Mouse (Mus musculus): ENCODE measurements around the gene Smdt1. TPM values are rescaled to one million over a fixed set of nuclear protein-coding genes. Genes with fewer than 3 reads are reported as not detected.
"Not testable (repeated sequence)": the region's sequence is repeated elsewhere in the genome, so short reads cannot be mapped to it uniquely, and the experiment has no call there.

Gene Smdt1
- total and polyA plus RNA-seq, 2 experiments = 137 to 165 TPM

- DNase-seq (ENCODE audit: extremely low read depth, low read depth, low spot score) = no peak
- Histone ChIP-seq H3K4me1 (ENCODE audit: control insufficient read depth, insufficient read depth, low read length) (peaks cover 28% of the 10 kb centered on the region), H3K9ac (ENCODE audit: low read depth, low read length) (peak overlapping the region; percentile 75), H3K4me3 (ENCODE audit: insufficient read depth, low read depth, low read length) (peak overlapping the region; percentile 92), H3K27ac (replicated peaks; ENCODE audit: insufficient read depth, low read depth, low read length) (peak overlapping the region; percentile 99), H3K36me3 (ENCODE audit: control insufficient read depth, insufficient read depth, low read length) (peaks cover 3% of the 10 kb centered on the region), H3K79me2 (ENCODE audit: control insufficient read depth, insufficient read depth, low read length) (peaks cover 11% of the 10 kb centered on the region; the same call in 1 of the 2 replicates), H3K27me3 (ENCODE audit: control insufficient read depth, insufficient read depth, low read length) (no peaks in the 10 kb centered on the region)
- 17% methylated on average over 7 of the region's 7 CpGs for WGBS
- TF ChIP-seq CTCF (IDR thresholded peaks at IDR 0.05; ENCODE audit: low read depth, low read length) (no peak), POLR2A (IDR thresholded peaks at IDR 0.05; ENCODE audit: extremely low read depth, insufficient read depth, low read length) (no peak)
These were observed 41.9 kb downstream of the Smdt1 start for GRCm38 (mm10) chr15:82380714-82381062.

- Histone ChIP-seq H3K27ac (replicated peaks; ENCODE audit: insufficient read depth, low read depth, low read length) (no peak overlapping the region), H3K27me3 (ENCODE audit: control insufficient read depth, insufficient read depth, low read length) (no peaks in the 10 kb centered on the region), H3K36me3 (ENCODE audit: control insufficient read depth, insufficient read depth, low read length) (no peaks in the 10 kb centered on the region), H3K9ac (ENCODE audit: low read depth, low read length) (no peak overlapping the region), H3K79me2 (ENCODE audit: control insufficient read depth, insufficient read depth, low read length) (peaks cover 8% of the 10 kb centered on the region; the same call in 1 of the 2 replicates), H3K4me3 (ENCODE audit: insufficient read depth, low read depth, low read length) (no peak overlapping the region), H3K4me1 (ENCODE audit: control insufficient read depth, insufficient read depth, low read length) (peaks cover 22% of the 10 kb centered on the region)
- peak; percentile 94 for DNase-seq (ENCODE audit: extremely low read depth, low read depth, low spot score)
- 33% methylated on average over 2 of the region's 2 CpGs for WGBS
- TF ChIP-seq POLR2A (IDR thresholded peaks at IDR 0.05; ENCODE audit: extremely low read depth, insufficient read depth, low read length) (no peak), CTCF (IDR thresholded peaks at IDR 0.05; ENCODE audit: low read depth, low read length) (no peak)
These were observed 43.7 kb downstream of the Smdt1 start for GRCm38 (mm10) chr15:82382441-82382840.

DNA sequence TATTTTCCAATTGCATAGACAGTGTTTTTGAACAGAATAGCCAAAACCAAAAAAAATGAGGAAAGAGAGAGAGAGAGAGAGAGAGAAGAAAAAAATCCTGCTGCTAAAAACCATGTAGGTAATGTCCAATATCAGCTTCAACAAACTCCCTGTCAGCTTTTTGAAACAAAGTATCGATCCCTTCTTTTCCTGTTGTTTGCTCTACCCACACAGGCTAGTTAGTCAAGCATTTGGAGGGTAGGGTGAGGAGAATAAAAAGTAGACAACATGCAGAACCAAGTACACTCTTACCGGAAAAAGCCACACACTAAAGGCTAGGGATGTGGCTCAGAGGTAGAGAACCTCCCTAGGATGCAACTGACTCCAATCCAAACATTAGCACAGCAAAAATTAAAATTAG is 47.0 kb downstream of the Smdt1 start:
- no peak overlapping the region for H3K9ac ChIP-seq (ENCODE audit: low read depth, low read length)
- H3K27ac ChIP-seq (replicated peaks; ENCODE audit: insufficient read depth, low read depth, low read length) = peak overlapping the region; percentile 76
- no peak overlapping the region for H3K4me3 ChIP-seq (ENCODE audit: insufficient read depth, low read depth, low read length)
- H3K4me1 ChIP-seq (ENCODE audit: control insufficient read depth, insufficient read depth, low read length) = peaks cover 15% of the 10 kb centered on the region
- H3K79me2 ChIP-seq (ENCODE audit: control insufficient read depth, insufficient read depth, low read length) = no peaks in the 10 kb centered on the region
- DNase-seq (ENCODE audit: extremely low read depth, low read depth, low spot score) = peak; percentile 79
- 28% methylated on average over 2 of the region's 2 CpGs for whole genome bisulfite sequencing
- no peak for TF ChIP-seq CTCF (IDR thresholded peaks at IDR 0.05; ENCODE audit: low read depth, low read length)
- TF ChIP-seq POLR2A (IDR thresholded peaks at IDR 0.05; ENCODE audit: extremely low read depth, insufficient read depth, low read length) = no peak
- no peaks in the 10 kb centered on the region for H3K27me3 ChIP-seq (ENCODE audit: control insufficient read depth, insufficient read depth, low read length)
- H3K36me3 ChIP-seq (ENCODE audit: control insufficient read depth, insufficient read depth, low read length) = no peaks in the 10 kb centered on the region

- 85% methylated on average over 10 of the region's 10 CpGs for WGBS
- not testable (repeated sequence) for H3K27ac ChIP-seq (replicated peaks; ENCODE audit: insufficient read depth, low read depth, low read length); H3K27me3 ChIP-seq (ENCODE audit: control insufficient read depth, insufficient read depth, low read length); H3K4me3 ChIP-seq (ENCODE audit: insufficient read depth, low read depth, low read length); DNase-seq (ENCODE audit: extremely low read depth, low read depth, low spot score); H3K9ac ChIP-seq (ENCODE audit: low read depth, low read length); H3K79me2 ChIP-seq (ENCODE audit: control insufficient read depth, insufficient read depth, low read length); H3K36me3 ChIP-seq (ENCODE audit: control insufficient read depth, insufficient read depth, low read length)
- H3K4me1 ChIP-seq (ENCODE audit: control insufficient read depth, insufficient read depth, low read length) = peaks cover 24% of the 10 kb centered on the region
These were observed 51.2 kb downstream of the Smdt1 start for GRCm38 (mm10) chr15:82389916-82390315.

DNA sequence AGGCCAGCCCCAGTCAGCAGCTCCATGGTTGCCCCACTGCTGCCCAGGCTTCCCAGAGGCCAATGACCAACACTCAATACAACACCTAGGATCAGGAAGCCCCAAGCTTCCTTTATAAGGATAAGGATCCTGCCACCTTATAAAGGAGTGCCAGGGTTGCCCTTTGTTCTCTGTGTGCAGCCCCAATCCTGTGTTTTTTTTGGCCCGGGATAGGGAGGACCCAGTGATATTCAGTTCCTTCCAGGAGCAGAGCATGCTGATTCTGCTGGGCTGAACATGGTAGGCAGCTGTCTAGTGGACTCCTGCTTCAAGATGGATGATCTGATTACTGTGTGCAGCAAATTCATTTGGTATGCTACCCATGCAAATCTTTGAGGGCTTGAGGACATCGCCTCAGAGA is 55.2 kb downstream of the Smdt1 start, which contains the start of gene Cyp2d11:
Gene Cyp2d11, minus strand, starts transcription at position 101 of the 400 bp plus-strand sequence.
- DNase-seq (ENCODE audit: extremely low read depth, low read depth, low spot score); H3K4me3 ChIP-seq (ENCODE audit: insufficient read depth, low read depth, low read length): not testable (repeated sequence)
- 79% methylated on average over 2 of the region's 2 CpGs for WGBS

GRCm38 (mm10) chr15:82395955-82396354 is 57.2 kb downstream of the Smdt1 start:
- H3K27me3 ChIP-seq (ENCODE audit: control insufficient read depth, insufficient read depth, low read length); H3K36me3 ChIP-seq (ENCODE audit: control insufficient read depth, insufficient read depth, low read length); H3K4me3 ChIP-seq (ENCODE audit: insufficient read depth, low read depth, low read length); H3K9ac ChIP-seq (ENCODE audit: low read depth, low read length); H3K79me2 ChIP-seq (ENCODE audit: control insufficient read depth, insufficient read depth, low read length): not testable (repeated sequence)
- Histone ChIP-seq H3K4me1 (ENCODE audit: control insufficient read depth, insufficient read depth, low read length) (peaks cover 20% of the 10 kb centered on the region), H3K27ac (replicated peaks; ENCODE audit: insufficient read depth, low read depth, low read length) (peak overlapping the region; percentile 83)
- peak; percentile 92 for DNase-seq (ENCODE audit: extremely low read depth, low read depth, low spot score)
- WGBS = 19% methylated on average over 3 of the region's 3 CpGs

More for the DNA sequence above, 55.2 kb downstream of the Smdt1 start, which contains the start of gene Cyp2d11:
- not testable (repeated sequence) for H3K36me3 ChIP-seq (ENCODE audit: control insufficient read depth, insufficient read depth, low read length); H3K27me3 ChIP-seq (ENCODE audit: control insufficient read depth, insufficient read depth, low read length); H3K79me2 ChIP-seq (ENCODE audit: control insufficient read depth, insufficient read depth, low read length); H3K9ac ChIP-seq (ENCODE audit: low read depth, low read length)
- peaks cover 20% of the 10 kb centered on the region for H3K4me1 ChIP-seq (ENCODE audit: control insufficient read depth, insufficient read depth, low read length)
- peak within 1 kb of the TSS; percentile 74 for H3K27ac ChIP-seq (replicated peaks; ENCODE audit: insufficient read depth, low read depth, low read length)

Other genes starting within 250 kb of the Smdt1 start
- 1.3 and 1.8 TPM in 2 replicates for gene Ccdc134, start 211.0 kb upstream of the Smdt1 start, total RNA-seq (2014; rRNA removed)
- 5.2 and 8.2 TPM in 2 replicates for gene Ccdc134, start 211.0 kb upstream of the Smdt1 start, polyA plus RNA-seq (2012; rRNA removed)
- gene Srebf2, start 191.8 kb upstream of the Smdt1 start, total RNA-seq (2014; rRNA removed) = 16.5 and 25.0 TPM in 2 replicates
- gene Srebf2, start 191.8 kb upstream of the Smdt1 start, polyA plus RNA-seq (2012; rRNA removed) = 66.3 and 71.2 TPM in 2 replicates
- 0.09 and 0.47 TPM in 2 replicates for gene Shisa8, start 126.1 kb upstream of the Smdt1 start, total RNA-seq (2014; rRNA removed)
- gene Shisa8, start 126.1 kb upstream of the Smdt1 start, polyA plus RNA-seq (2012; rRNA removed) = 0.07 and 0.77 TPM in 2 replicates
- 0.28 and 0.54 TPM in 2 replicates for gene Tnfrsf13c, start 114.6 kb upstream of the Smdt1 start, total RNA-seq (2014; rRNA removed)
- gene Tnfrsf13c, start 114.6 kb upstream of the Smdt1 start, polyA plus RNA-seq (2012; rRNA removed) = 0.17 and 0.34 TPM in 2 replicates
- gene Cenpm, start 94.2 kb upstream of the Smdt1 start, total RNA-seq (2014; rRNA removed) = 3.0 and 3.7 TPM in 2 replicates
- 11.5 and 17.4 TPM in 2 replicates for gene Cenpm, start 94.2 kb upstream of the Smdt1 start, polyA plus RNA-seq (2012; rRNA removed)
- gene 1500009C09Rik, start 86.6 kb upstream of the Smdt1 start, total RNA-seq (2014; rRNA removed) = 0.18 TPM in 1 of 2 replicates, not detected in the other
- gene 1500009C09Rik, start 86.6 kb upstream of the Smdt1 start, polyA plus RNA-seq (2012; rRNA removed) = not detected in 2 replicates
- 0.09 and 0.13 TPM in 2 replicates for gene Sept3, start 64.1 kb upstream of the Smdt1 start, total RNA-seq (2014; rRNA removed)
- gene Sept3, start 64.1 kb upstream of the Smdt1 start, polyA plus RNA-seq (2012; rRNA removed) = 0.04 and 0.16 TPM in 2 replicates
- not detected in 2 replicates for gene Wbp2nl, start 40.0 kb upstream of the Smdt1 start, total RNA-seq (2014; rRNA removed)
- gene Wbp2nl, start 40.0 kb upstream of the Smdt1 start, polyA plus RNA-seq (2012; rRNA removed) = not detected in 2 replicates
- 29.6 and 30.1 TPM in 2 replicates for gene Naga, start within 50 bp of the Smdt1 start, total RNA-seq (2014; rRNA removed)
- 61.9 and 67.0 TPM in 2 replicates for gene Naga, start within 50 bp of the Smdt1 start, polyA plus RNA-seq (2012; rRNA removed)
- 0.09 and 0.54 TPM in 2 replicates for gene Pheta2, start within 50 bp of the Smdt1 start, total RNA-seq (2014; rRNA removed)
- 0.10 and 0.19 TPM in 2 replicates for gene Pheta2, start within 50 bp of the Smdt1 start, polyA plus RNA-seq (2012; rRNA removed)
- gene Ndufa6, start 15.4 kb downstream of the Smdt1 start, total RNA-seq (2014; rRNA removed) = 931 and 1,175 TPM in 2 replicates
- 441 and 456 TPM in 2 replicates for gene Ndufa6, start 15.4 kb downstream of the Smdt1 start, polyA plus RNA-seq (2012; rRNA removed)
- 83.3 and 105 TPM in 2 replicates for gene Cyp2d22, start 41.3 kb downstream of the Smdt1 start, total RNA-seq (2014; rRNA removed)
- 316 and 337 TPM in 2 replicates for gene Cyp2d22, start 41.3 kb downstream of the Smdt1 start, polyA plus RNA-seq (2012; rRNA removed)
- gene Cyp2d11, start 55.1 kb downstream of the Smdt1 start, total RNA-seq (2014; rRNA removed) = 0.46 and 0.54 TPM in 2 replicates
- gene Cyp2d11, start 55.1 kb downstream of the Smdt1 start, polyA plus RNA-seq (2012; rRNA removed) = 0.32 and 0.91 TPM in 2 replicates
- gene Cyp2d10, start 68.2 kb downstream of the Smdt1 start, total RNA-seq (2014; rRNA removed) = 729 and 912 TPM in 2 replicates
- gene Cyp2d10, start 68.2 kb downstream of the Smdt1 start, polyA plus RNA-seq (2012; rRNA removed) = 1,682 and 1,823 TPM in 2 replicates
- gene Cyp2d9, start 94.5 kb downstream of the Smdt1 start, total RNA-seq (2014; rRNA removed) = 46.2 and 99.8 TPM in 2 replicates
- 103 and 162 TPM in 2 replicates for gene Cyp2d9, start 94.5 kb downstream of the Smdt1 start, polyA plus RNA-seq (2012; rRNA removed)
- 0.65 TPM in 1 of 2 replicates, not detected in the other for gene Cyp2d12, start 216.1 kb downstream of the Smdt1 start, total RNA-seq (2014; rRNA removed)
- gene Cyp2d12, start 216.1 kb downstream of the Smdt1 start, polyA plus RNA-seq (2012; rRNA removed) = 0.63 and 0.65 TPM in 2 replicates

All from liver, adult 2 months (tissue).